Comparison of ENCODE assay signal across 8 mouse cellular contexts in genomic region chr17:88597222-88598055, GRCm38 (mm10). TPM values are rescaled to one million over a fixed set of nuclear protein-coding genes. Genes with fewer than 3 reads are reported as not detected.
DNase-seq lines count a peak whose midpoint lies in the region; ATAC-seq and TF ChIP-seq lines count a peak whose summit lies in the region.

Gene Ston1, plus strand, starts transcription at chr17:88597684.

- H3K4me1 ChIP-seq in erythroblast, embryonic 14.5 days (ENCODE audit: control insufficient read depth): peaks cover 14% of the 10 kb centered on the region
- H3K4me1 ChIP-seq in heart, postnatal 0 days (ENCODE audit: control insufficient read depth, insufficient read depth): peaks cover 17% of the 10 kb centered on the region; the same call in 1 of the 2 replicates

- H3K9ac ChIP-seq in heart, postnatal 0 days (replicated peaks; ENCODE audit: low read depth, low read length): peak within 1 kb of the TSS; percentile 85

- peaks cover 6% of the 10 kb centered on the region for H3K27me3 ChIP-seq in erythroblast, embryonic 14.5 days (ENCODE audit: control insufficient read depth)
- H3K27me3 ChIP-seq in heart, postnatal 0 days (ENCODE audit: control insufficient read depth, insufficient read depth, low read length): no peaks in the 10 kb centered on the region

- TF ChIP-seq CTCF in heart, postnatal 0 days (IDR thresholded peaks at IDR 0.05; ENCODE audit: low read depth): no peak

- WGBS in heart, postnatal 0 days: under 1% methylated on average over 40 of the region's 41 CpGs

- peak; percentile 42 to 58 for DNase-seq in adrenal gland, postnatal 4 days (ENCODE audit: low spot score in 2 of 2)
- DNase-seq in fibroblast of lung, adult 2 months (ENCODE audit: low read depth): peak; percentile 46
- DNase-seq in heart, postnatal 0 days (ENCODE audit: low spot score): peak; percentile 85
- peak; percentile 85 to 87 for DNase-seq in kidney, postnatal 25 days
- DNase-seq in lung, postnatal 25 days (ENCODE audit: low spot score): peak; percentile 85
- DNase-seq in skeletal muscle tissue, adult 2 months (ENCODE audit: low read depth, low spot score): peak; percentile 40

- no peaks in the 10 kb centered on the region for H3K36me3 ChIP-seq in erythroblast, embryonic 14.5 days (ENCODE audit: control insufficient read depth)
- H3K36me3 ChIP-seq in heart, postnatal 0 days (replicated peaks; ENCODE audit: control insufficient read depth, insufficient read depth, low read length): no peaks in the 10 kb centered on the region

- no peak for ATAC-seq in erythroblast, adult 5-6 weeks (replicated peaks; ENCODE audit: low FRiP score, poor library complexity, severe bottlenecking)
- peak; percentile 89 for ATAC-seq in heart, postnatal 0 days (ENCODE audit: insufficient read depth, low read depth)

- H3K4me2 ChIP-seq in heart, postnatal 0 days (ENCODE audit: low read depth, low read length): peak within 1 kb of the TSS; percentile 93

- H3K27ac ChIP-seq in heart, postnatal 0 days (ENCODE audit: low read depth): peak within 1 kb of the TSS; percentile 89

- H3K4me3 ChIP-seq in erythroblast, embryonic 14.5 days (replicated peaks): peak within 1 kb of the TSS; percentile 52
- peak within 1 kb of the TSS; percentile 82 for H3K4me3 ChIP-seq in heart, postnatal 0 days (ENCODE audit: low read depth, low read length)

- no peaks in the 10 kb centered on the region for H3K9me3 ChIP-seq in erythroblast, embryonic 14.5 days (ENCODE audit: control insufficient read depth, low read length)
- H3K9me3 ChIP-seq in heart, postnatal 0 days (replicated peaks; ENCODE audit: control insufficient read depth, low read length): no peaks in the 10 kb centered on the region

- no peak for TF ChIP-seq EP300 in heart, postnatal 0 days (IDR thresholded peaks at IDR 0.05; ENCODE audit: low read depth)

RNA-seq across cellular contexts. Expression of gene Ston1, which starts in this region (rescaled TPM):
- polyA plus RNA-seq in erythroblast, embryonic 14.5 days (2012): not detected in 2 replicates
- total RNA-seq in erythroblast, adult 5-6 weeks (2015; ENCODE audit: low replicate concordance): not detected in 2 replicates
- total RNA-seq in erythroblast, adult 5-6 weeks (2017; ENCODE audit: low replicate concordance): not detected in 2 replicates
- 10 to 100 TPM; 41.9 to 44.3 TPM for total RNA-seq in adrenal gland, postnatal 4 days (2021)
- total RNA-seq in heart, postnatal 0 days (2014; rRNA removed; ENCODE audit: low replicate concordance): 4.2 and 9.0 TPM in 2 replicates
- 3.9 and 4.1 TPM in 2 replicates for polyA plus RNA-seq in heart, postnatal 0 days (2015; fragmentation: Nextera tagmentation; extraction: Ambion mirVana)
